Mouse (Mus musculus) naive thymus-derived CD4-positive, alpha-beta T cell, adult 2 months (primary cell): ENCODE measurements at regions not wholly inside any gene's neighbourhood (a gene's known extent, or its start where the extent isn't known, plus 50 kb on each side); places are given as distances from the start of the nearest gene placed in this dataset.
"Not testable (repeated sequence)": the region's sequence is repeated elsewhere in the genome, so short reads cannot be mapped to it uniquely, and the experiment has no call there.

ENCODE experiments used
- DNase-seq: peaks from one replicate; pipeline ENCODE4 v3.0.0-alpha.2; 2011; ENCODE audit warnings: low read depth

DNA sequence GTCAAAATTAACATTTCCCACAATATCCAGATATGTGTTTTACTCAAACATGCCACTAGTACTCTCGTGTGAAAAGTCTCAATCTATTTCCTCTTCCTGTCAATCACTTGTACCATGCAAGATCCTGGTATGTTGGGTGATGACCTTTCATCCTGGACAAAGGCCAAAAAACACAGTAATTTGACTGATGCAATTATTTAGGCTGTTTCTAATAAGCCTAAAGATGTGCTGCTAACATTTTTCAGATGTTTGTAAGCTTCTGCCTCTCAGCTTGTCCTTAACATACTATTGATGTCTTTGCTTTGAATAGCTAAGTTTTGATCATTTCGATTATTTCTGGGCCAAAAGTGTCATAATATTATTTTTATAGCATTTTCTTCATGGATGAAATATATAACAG lies 418.4 kb upstream of the Arrdc4 start:
- no peak for DNase-seq

DNA sequence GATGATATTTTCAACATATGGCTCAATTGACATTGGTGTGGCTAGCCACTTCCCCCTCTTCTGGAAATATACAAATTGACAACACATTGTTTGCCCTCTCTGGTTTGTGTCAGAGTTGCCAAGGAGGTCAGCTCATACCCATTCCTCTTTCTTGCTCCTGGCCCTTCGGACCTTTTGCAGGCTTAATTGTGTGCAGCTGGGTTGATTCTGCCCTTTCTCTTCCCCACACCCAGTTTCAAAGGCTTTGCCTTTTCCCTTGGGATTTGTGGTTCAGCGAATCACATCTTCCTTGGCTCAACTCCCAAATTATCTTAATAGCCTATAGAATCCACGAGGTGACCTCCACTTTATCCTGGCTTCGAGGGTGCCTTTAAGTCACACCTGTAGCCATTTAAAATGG lies 412.9 kb upstream of the Arrdc4 start:
- DNase-seq = no peak

DNA sequence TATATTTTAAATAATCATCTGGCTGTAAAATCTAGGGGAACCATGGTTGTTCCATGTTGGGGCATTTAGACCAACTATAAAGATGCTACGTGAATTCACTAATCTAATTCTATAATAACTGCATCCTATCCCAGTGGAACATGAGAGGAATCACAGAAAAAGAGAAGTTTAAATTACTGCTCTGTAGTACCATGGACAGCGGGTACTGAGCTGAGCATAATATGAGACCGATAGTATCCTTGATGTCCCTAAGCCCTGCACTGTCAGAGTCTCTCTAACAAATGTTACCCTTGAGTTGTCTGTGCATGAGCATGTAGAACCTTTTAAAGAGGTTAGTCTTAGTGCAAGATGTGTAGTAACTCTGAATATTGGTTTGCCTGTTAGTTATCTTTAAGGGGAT lies 393.3 kb upstream of the Arrdc4 start:
- no peak for DNase-seq

DNA sequence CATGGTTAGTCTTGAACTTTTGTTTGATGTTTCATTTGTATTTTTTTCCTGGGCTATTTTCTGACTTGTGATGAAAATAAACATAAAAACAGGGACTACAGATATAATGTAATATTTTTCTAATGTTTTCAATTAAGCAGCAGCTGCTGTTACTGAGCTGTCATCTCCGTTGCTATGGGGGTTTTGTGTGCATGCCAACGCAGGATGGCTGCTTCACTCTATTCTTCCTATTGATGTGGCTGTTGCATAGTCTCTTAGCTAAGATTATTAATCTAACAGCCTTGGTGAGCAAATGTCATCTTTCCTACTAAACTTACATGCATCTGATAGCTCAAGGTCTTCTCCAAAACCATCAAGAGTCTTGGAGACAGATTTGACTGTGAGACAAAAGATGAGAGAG lies 384.4 kb upstream of the Arrdc4 start:
- DNase-seq = no peak

DNA sequence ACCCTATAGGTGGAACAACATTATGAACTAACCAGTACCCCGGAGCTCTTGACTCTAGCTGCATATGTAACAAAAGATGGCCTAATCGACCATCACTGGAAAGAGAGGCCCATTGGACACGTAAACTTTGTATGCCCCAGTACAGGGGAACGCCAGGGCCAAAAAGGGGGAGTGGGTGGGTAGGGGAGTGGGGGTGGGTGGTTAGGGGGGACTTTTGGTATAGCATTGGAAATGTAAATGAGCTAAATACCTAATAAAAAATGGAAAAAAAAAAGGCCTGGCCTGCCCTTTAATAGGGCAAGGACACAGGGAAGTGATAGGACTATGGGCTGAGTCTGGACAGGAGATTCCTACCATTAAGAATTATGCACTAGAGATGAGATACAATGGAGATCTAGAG lies 352.7 kb upstream of the Arrdc4 start:
- DNase-seq = not testable (repeated sequence)

DNA sequence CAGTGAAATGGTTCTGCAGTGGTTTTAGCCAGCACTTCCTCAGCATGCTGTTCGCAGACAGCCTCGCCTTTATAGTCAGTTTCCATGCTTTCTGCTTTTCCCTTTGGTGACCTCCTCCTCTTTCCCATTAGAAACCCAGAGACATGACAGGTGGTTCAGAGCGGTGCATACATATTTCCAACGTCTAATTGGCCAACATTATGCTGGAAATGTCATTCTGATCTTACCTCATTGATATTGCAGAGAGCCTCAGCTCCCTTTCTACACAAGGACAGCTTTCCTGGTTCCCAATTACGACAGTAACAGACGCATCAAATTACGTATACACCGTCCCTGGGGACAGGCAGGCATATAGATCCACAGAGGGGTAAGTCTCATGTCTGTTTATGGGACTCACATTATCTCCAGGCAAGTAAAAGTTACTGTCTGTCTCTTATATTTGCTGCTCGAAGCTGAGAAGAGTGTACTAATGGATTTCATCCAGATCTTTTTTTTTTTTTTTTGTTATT lies 348.6 kb upstream of the Arrdc4 start:
- DNase-seq = no peak

DNA sequence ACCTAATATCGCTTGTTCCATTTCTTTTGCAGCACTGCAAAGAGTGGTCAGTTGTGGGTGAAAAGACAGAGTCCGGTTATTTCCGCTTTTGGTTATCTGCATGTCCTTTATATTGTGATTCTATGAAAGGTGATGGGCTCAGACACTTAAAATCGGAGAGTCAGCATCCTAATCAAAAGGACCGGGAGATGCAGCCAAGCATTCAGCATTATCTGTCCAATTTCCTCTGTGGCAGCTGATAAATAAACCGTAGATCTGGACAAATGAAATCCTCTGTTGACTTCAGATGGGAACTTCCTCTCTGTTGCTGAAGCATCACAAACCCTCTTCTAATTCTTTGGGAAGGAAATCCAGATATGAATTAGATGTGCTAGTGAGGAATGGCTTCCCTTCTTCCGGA lies 325.7 kb upstream of the Arrdc4 start:
- no peak for DNase-seq

DNA sequence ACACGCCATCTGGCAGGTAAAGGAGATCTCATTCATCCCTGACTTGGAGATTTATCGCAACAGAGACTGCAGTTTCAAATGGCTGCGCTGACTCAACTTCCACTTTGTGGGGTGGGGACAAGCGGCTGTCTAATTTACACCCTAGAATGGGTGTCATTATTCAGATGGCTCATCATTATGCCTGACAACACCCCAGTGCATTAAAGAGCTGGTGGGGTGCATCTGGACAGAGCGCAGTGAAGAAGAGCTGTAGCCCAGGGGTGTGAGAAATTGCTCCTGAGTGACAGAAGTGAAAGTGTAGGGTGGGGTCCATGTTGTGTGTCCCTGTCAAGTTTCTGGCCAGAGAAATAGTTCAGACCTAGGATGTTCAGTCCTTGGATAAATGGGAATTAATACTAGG lies 314.0 kb upstream of the Arrdc4 start:
- DNase-seq = no peak

DNA sequence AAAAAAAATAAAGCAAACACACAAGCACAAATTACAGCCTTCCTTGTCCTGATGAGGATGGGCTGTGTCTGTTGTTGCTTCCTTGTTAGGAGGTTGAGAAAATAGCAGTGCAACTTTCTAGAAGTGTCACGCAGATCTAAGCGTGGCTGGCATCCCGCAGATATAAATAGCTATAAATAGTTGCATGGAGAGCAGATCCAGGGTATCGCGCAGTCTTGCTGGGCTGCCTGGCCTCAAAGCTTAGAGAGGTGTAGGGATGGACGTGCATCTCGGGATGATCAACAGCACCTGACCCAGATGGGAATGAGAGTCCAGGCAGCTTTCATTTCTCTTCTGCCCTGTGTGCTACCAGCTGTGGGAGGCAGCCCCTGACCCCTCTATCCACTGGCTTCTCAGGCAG lies 313.5 kb upstream of the Arrdc4 start:
- DNase-seq = no peak

DNA sequence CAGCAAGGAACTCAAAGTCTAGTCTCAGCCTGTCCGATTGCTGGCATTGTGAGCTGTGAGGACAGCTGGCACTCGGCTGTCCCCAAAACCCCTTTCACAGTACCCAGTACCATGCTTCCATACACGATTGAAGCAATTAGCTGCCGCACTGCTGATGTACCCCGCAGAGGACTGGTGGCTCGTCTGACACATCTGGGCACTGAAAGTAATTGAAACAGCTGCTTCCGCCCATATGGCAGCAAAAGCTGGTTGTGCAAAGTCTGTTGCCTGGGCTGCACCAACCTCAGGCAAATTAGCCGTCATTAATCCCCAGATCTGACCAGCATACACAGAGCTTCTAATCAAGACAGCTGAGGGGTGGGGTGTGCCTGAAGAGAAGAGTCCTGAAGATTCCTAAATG lies 313.1 kb upstream of the Arrdc4 start:
- no peak for DNase-seq

DNA sequence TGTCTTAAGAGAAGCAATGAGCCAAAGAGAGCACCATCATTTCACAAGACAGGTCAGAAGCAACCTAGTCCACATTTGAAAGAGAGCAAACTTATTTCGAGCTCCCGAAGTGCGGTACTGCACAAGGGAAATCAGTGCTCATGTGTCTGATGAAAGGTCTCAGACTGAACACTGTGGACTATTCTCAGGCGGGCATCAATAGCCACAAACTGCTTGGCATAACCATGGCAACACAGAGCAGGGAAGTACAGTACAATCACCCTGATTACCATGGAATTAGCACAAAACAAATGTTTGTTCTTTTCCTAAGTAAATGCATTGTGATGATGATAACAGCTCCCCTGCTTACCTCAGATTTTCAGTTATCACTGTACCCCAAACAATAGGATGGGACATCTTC lies 312.2 kb upstream of the Arrdc4 start:
- DNase-seq = no peak

DNA sequence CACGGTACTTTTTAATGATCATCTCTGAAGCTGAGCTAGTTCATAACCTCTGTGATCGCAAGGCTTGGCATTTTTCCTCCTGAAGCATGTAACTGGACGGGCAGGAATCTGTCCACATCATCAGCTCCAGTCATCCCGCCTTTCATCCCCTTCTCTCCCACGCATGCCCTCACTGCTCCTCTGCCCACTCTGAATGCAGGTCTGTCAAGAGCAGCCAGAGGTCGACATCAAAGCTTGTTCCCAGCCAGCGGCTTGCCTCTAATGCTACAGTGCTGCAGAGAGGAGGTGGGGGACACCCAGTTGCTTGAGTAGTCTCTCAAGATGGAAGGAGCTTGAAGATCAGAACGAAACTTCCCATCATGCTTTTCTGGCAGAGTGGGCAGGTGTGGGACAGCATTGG lies 267.5 kb upstream of the Arrdc4 start:
- no peak for DNase-seq

DNA sequence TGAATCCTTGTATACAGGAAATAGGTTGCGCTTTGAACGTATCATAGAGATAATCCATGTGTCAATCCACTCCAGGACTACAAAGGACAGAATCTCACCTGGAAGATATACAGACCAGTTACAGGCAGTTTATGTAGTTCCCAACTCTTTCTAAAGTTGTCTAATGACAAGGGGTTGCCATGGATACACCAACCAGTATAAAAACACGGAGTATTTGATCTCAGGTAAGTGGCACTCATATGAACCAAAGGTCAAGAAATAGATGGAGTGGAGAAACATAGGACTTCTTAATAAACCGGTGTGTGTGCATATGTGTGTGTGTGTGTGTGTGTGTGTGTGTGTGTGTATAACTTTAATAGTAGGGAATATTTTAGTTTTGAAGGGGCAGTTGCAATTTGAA lies 266.0 kb upstream of the Arrdc4 start:
- no peak for DNase-seq

DNA sequence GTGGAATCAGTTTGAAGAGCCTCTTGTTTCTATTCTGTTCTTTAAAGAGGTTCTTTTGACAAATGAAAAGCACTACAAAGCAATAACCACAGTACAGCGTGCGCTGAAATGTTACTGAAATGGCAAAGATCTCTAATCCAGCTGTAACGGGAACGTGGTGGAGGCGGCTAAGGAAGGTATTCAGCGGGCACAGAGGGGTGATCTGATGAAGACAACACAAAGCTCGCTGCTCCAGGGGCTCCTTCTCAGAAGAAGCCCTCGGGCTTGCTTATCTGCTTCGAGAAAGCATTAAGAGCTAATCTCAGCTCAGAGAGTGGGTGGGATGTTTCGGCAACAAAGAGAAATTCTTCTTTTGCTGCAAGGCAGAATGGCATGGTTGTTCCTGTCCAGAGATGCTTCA lies 258.2 kb upstream of the Arrdc4 start:
- DNase-seq = no peak

DNA sequence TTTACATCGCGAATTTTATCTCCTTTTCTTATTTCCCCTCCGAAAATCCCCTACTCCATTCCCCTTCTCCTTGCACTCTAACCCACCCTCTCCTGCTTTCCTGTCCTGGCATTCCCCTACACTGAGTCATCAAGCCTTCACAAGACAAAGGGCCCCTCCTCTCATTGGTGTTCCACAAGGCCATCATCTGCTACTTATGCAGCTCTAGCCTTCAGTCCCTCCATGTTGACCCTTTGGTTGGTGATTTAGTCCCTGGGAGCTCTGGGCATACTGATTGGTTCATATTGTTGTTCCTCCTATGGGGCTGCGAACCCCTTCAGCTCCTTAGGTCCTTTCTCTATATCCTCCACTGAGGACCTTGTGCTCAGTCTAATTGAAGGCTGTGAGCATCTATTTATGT lies 239.0 kb upstream of the Arrdc4 start:
- no peak for DNase-seq

DNA sequence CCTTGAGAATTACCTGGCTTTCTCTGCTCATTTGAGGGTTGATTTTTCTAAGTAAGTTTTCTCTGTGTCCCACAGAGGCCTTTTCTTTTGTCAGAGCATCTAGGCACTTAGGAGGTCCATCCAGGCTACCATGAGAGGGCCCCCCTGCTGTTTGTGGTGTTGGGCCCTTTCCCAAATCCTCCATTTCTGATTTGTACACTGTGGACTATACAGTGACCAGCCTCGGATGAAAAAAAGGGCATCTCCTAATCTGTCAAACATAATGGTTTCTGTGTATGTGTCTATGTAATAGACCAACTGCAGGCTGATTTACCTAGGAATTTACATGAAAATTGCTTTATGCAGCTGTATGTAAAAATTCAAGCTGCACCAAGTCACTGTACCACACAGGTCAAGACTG lies 234.9 kb upstream of the Arrdc4 start:
- no peak for DNase-seq

DNA sequence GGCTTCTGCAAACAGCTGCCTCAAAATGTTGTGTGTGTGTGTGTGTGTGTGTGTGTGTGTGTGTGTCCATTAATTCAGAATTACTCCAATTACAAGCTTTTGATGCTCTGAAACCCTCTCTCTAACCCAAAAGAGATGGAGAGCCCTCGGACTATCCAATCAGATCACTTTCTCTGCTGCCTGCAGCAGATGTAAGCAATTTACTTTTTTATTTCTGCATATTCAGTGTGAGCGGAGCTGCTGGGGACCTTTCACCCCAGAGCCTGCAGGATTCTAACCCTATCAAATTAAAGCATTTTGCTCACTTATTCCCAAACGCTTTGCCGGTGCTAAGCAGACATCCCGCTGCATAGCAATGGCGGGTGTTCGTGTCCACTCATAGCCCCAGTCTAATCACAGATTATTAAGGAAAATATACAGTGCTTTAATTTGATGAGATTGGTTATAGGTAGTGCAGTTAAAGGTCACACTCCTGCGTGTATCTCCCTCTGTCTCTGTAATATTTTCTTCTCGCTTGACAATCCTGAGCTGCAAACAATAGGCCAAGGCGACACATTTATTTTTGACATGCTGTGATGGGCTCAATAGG lies 234.0 kb upstream of the Arrdc4 start:
- DNase-seq = no peak

DNA sequence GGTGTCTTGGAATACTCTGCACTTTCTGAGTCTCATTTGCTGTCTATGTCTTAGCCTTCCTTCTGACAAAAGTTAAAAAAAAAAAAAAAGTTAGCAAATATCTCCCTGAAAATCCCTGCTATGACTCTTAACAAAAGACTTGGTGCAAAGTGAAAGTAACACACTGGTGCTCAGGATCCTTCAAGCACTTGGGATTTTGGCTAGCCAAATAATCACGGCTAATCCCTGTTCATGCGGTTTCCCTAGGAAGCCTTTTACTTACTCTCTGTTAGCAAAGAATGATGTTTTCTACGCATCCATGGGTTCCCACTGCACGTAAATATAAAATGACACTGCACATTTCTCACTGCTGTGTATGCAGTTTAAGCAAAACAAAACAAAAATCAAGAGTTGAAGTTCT lies 229.5 kb upstream of the Arrdc4 start:
- DNase-seq = no peak

DNA sequence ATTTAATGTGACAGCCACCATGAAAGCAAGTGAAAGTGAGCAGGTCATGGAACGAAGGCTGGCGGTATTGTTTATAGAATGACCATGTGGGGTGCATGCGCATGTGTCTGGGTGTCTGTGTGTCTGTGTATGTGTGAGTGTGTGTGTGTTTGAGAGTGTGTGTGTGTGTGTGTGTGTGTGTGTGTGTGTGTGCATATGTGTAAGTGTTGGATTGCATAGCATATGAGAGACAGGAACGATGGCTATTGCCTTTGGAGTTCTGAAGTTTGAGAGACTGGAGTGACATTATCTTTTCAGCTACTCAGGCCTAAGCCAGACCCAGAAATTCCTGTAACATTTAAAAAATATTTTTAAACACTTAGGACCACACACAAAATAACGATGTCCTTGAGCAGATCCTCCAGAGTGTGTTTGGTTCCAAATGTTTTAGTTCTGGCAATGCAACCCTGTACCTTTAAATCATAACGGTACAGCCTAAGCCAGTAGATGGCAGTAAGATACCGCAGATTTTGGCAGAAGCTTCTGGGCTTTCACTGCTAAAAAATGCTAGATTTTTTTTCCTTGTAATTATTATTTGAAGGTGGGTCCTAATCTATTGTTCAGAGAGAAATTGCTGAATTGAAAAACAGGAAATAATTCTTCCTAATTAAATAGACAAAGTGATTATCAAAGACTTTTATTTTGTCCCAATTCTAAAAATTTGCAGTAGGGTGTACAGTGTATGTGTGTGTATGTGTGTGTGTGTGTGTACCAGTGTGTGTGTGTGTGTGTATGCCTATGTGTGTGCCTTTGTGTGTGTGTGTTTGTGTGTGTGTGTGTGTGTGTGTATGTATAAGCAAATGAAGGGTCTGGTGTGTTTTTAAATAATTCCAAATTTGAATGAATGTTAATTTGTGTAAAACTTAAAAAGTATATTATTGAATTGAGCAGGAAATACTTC lies 228.0 kb upstream of the Arrdc4 start:
- no peak for DNase-seq

DNA sequence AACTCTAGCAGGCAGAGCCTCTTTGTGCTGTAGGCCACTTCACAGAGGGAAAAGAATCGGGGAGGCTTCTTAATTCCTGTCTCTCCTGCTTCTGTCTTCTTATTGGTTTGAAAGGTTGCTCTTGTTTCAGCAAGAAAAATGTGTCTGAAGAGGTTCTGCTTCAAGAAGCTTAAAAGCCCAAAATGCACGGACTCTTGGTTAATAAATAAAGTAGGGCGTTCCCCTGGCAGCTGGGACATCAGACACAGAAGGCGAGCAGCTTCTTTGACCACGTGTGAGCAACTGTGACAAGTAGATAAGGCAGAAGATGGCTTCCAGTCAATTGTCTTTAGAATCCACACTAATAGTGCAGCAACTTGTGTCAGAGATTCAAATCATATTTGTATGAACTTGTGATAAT lies 226.9 kb upstream of the Arrdc4 start:
- DNase-seq = no peak

DNA sequence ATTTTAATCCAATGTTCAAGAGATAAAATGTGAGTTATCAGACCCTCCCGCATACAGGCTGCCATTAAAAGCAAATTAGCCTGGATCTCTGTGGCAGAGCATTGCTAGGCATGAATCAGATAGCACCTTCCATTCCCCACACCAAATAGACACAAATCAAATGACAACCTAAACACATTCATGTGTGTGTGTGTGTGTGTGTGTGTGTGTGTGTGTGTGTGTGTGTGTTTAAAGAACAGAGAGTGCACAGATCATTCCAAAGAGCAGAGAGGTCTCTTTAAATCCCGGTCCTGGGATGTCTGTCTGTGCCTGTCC lies 226.5 kb upstream of the Arrdc4 start:
- no peak for DNase-seq

DNA sequence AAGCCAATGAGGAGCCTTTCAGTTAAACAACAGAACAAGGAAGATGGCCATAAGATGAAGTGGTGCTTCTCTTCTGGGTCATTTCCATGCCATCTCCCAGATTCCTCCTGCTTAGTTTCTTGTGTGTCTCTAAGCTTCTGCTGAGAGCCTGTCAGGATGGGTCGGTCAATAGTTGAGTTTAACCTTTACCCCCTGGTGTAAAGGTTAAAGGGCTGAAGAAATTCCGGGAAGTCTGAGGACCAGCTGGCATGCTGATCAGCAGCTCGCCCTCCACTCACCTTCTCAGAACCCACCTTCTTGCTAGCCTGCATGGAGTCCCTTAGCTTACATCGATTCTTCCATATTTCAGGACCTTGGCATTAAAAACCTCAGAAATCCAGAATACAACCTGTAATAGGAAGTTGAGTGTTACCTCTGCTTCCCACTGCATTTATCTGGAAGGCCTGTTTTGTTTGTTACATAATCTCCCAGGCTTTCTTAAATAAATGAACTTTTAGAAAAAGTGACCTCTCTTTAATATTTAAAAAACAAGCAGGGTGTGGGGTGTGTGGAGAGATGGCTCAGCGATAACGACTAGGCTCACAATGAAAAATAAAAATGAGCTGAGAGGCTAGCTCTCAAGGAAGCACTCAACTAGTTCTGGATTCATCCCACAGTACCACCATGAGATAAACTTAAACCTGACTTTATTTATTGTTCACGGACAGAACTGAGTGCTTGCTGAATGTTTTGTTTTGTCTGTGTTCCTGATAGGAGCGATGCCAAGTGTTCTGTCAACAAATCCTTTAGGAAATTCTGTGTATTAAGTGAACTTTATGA lies 225.9 kb upstream of the Arrdc4 start:
- DNase-seq = no peak
